Mouse (Mus musculus) adrenal gland, postnatal 36 days (tissue): ENCODE measurements around the gene Prkar1a. TPM values are rescaled to one million over a fixed set of nuclear protein-coding genes. Genes with fewer than 3 reads are reported as not detected.
"Not testable (repeated sequence)": the region's sequence is repeated elsewhere in the genome, so short reads cannot be mapped to it uniquely, and the experiment has no call there.

Experiments
- DNase-seq, 2 experiments: peaks; one replicate each; pipeline ENCODE4 v3.0.0; 2021; ENCODE audit warnings: mixed read lengths in 1 of 2
- total RNA-seq, 2 experiments: library from RNA; stranded (reverse); gene quantifications; 2 replicates each; pipeline ENCODE4 v1.2.3; 2021

Prkar1a gene
- total RNA-seq, 2 experiments from 2014 or later: 421 to 431 TPM

DNA sequence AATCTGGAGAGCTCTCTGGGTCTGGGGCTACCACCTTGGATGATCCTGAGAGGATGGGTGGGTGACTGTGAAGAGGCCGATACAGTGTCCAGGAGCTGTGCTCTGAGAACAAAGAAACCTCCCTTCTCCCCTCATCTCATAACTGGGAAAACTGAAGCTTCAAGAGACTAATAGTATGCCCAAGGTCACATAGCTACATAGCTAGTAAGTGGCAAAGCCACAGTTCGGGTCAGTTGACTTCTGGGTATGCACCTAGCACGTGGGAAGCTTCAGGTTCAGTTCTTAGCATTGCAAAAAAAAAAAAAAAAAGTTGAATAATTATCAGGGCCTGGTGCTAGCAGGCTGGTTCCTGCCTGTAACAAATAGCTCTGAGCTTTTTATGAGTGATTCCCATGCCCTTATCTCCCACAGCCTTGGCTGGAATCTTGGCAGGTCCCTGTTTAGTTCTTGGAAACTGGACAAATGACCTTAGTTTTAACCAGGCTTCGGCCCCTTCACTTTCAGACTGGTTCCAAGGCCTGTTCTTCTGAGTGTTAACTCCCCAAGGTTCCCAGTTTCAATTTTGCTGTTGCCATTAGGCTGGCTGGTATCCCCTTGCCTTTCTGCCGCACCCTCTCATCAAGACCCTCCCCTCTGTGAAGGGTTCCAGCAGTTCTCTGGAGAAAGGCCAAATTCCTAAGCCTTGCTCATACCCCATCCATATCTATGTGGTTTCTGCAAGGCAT, 7.5 kb upstream of the Prkar1a start:
- peak; percentile 72 to 79 for DNase-seq

DNA sequence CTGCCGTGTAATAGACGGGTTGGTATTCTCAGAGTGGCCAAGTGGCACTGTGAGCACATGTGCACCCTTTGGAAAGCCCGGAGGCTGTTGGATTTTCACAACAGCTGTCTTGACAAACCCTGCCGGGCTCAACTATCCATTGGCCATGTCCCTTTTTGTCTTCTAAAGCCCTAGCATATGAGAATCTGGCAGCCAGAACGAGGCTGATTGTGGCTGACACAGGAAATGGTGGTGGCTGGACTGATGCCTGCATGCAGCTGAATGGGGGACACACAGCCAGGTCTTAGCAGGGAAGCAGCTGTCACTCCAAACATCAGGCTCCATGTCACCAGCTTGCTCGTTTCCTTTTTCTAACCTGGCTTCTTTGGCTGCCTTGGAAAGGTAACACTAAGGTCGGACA, 695 bp upstream of the Prkar1a start:
- no peak for DNase-seq

DNA sequence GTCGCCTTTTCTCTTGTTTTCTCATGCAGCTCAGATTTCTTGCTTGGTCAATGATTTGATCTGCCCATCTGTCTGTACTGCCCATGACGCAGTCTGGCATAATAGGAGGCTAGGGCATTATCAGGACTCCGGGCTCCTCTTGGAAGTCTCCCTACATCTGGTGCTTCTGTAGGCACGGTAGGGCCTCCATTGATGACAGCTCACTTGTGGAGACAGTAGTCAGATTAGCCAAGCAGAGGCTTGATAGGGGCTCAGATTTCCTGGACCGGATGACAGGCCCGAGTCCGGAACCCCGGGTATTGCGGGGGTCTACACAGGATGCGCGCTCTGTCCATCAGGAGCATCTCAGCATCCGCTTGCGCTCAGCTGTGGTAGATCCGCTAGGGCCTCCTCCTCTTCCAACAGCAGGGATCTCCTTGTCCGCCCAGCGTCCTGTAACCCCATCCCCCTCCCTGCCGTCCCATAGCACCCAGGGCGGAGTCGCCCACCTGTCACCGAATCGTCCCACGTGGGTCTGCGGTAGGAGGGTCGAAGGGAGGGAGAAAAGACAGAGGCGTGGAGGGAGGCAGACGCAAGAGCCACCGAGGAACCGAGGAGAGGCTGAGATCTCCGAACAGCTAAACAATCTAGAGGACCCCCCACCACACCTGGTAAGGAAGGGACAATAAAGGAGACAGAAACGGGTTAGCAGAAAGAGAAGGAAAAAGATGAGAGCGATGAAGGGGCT, 933 bp downstream of the Prkar1a start:
- peak; percentile 79 to 87 for DNase-seq

DNA sequence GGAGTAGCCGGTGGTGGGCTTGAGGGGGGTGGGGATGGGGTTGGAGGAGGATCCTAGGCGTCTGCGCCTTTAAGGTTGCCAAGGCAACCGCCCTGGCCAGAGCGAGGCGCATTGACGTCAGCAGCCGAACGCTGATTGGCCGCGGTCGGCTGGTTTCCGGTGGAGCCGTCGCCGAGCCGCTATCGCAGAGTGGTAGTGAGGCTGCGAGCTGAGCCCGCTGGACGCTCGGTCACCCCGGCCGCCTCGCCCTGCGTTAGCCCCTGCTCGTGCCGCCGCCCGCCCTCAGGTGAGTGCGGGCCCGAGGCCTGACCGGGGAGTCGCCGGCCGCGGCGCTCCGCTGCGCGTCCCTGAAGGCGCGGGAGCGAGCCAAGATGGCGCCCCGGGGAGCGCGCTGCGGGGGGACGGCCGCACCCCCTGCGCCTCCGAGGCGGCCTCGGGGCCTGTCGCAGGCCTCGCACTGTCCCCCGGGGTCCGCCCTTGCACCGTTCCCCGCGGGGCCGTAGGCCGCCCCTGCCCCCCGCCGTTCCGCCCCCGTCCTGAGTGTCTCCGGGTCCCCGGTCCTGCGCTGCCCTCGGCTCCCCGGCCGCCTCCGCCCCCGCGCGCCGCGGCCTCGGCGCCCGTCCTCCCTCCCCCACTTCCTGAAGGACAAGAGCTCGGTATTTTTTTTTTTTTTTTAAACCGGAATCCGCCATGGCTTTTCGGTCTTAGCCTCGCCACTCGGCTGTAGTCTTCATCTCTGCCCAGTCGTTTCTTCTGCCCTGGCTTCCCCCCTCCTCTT, 1.8 kb downstream of the Prkar1a start:
- DNase-seq: peak; percentile 94 to 96

DNA sequence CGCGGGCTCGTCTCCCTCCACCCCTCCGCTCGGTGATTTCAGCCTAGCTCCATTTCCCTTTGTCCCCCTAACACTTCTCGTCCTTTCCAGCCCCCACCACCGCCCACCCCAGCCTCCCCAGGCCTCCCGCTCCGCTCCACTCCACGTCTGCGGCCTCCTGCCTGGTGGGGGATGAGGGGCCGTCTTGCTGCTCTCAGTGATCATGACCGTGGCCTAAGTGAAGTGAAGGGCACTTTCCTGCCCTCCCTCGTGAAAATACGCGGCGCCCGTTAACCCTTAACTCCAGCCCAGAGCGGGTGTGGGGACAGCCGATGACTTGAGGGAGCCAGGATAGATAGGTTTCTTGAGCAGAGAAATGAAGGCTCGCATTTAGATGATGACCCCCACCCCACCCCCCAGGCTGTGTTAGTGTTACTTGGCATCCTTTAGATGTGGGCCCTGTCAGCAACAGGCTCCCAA, 2.4 kb downstream of the Prkar1a start:
- DNase-seq: peak; percentile 38 to 42

DNA sequence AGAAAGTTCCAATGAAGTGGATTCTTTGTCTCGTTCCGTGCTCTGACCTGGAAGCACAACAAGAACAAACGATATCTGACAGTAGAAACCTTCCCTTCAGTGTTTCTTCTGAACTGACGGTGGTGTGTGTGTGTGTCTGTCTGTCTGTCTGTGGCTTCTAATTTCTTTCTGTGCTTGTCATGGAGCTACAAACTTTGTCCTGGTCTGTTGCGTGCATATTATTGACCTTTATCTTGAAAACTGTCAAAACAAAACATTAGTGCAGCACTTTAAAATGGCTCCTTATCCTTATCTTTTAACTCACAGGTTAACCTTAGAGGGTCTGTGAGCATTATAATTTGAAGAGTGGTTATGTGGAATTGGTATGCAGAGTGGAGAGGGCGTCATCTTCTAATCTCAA, 3.3 kb downstream of the Prkar1a start:
- DNase-seq: no peak

DNA sequence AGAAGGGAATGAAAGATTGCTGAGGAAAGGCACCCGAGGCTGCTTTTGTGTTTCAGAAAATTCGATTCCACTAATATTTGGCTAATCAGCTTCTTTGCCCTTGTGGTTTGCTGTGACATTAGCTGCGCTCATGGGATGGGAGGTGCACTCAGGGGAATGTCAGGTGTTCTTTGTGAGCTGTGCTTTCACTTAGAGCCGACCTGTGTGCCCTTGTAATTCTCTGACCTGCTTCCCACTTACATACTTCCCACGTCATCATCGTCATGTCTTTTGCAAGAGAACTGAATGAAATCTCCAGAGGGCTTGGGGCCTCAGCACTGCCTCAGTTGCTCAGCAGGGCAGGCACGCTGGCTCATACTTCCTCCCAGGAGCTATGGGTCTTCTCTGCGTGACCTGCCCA, 4.0 kb downstream of the Prkar1a start:
- DNase-seq: no peak

DNA sequence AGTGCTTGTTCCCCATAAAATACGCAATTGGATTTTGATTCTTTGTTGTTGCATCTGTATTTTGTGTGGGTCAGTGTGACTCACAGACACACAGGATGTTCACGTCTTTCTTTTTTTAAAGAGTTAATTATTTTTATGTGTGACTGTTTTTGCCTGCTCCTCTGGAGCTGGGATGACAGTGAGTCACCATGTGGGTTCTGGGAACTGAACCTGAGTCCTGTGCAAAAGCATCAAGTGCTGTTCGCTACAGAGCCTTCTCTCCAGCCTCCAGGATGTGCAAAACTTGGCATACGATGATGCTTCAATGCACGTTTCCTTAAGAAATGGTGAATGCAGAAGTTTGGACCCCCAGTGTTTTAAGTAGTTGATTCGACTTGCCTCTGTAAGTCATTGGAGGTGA, 5.4 kb downstream of the Prkar1a start:
- DNase-seq: no peak

DNA sequence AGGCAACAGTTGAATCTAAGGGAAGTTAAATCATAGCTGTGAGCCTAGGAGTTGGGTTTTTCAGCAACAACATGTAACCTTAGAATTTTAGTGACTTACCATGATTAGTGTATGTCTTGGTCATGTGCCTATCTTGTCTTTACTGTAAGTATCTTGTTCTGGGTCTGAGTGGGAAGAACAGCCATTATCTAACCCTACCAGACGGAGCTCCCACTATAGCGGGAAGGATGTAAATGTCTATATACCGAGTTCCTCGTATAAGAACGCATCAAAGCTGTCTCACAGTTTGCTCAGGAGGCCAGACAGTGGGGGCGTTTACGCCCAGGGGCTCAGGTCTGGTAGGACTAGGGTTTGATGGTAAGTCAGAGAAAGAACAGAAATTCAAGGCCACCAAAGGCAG, 7.0 kb downstream of the Prkar1a start:
- DNase-seq: no peak

DNA sequence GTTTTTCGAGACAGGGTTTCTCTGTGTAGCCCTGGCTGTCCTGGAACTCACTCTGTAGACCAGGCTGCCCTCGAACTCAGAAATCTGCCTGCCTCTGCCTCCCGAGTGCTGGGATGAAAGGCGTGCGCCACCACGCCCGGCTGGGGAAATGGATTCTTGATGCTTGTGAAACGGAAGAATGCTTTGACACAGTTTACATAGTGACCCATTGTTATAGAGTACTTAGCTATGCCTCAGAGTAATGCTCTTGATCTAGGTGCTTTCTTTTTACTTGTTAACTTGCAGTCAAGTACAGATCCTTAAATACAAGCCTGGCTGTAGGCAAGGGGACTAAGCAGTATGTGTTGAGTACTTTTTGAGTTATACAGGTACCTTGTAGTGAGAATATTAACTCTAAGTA, 11.3 kb downstream of the Prkar1a start:
- DNase-seq: not testable (repeated sequence)

DNA sequence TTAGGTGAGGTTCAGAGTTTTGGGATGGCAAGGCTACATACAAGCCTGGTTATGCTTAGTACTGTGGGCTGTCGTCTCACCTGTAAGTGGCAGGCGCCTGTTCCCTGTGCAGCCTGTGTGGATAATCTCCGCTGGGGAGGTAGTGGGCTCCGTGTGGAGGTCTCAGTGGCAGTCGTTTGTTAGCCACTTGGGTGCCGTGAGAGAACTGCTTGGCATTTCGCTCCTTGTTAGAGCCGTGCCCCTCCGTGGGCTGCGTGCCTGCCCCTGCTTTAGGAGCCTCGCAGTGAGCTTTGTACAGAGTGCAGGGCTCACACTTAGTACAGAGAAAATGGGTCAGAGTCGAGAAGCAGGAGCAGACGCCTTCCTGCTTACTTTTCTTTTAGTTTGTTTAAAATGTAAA, 15.1 kb downstream of the Prkar1a start:
- DNase-seq: no peak

DNA sequence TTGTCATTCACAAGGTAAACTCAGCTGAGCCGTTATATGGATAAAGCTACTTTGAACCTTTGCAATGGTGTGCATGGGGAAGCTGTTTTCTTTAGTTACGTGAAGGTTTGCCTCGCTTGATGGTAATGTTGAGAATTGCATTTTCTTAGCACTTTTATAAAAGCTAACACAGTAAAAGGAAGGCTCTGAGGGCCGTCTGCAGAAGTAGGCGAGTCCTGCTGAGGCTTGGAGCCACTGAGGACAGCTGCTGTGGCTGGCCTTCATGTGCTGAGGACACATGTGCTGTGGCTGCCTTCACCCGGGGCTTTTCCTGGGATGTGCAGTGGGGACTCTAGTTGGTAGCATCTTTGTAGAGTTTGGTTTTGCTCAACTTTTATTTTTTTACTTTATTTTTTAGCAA, 16.2 kb downstream of the Prkar1a start:
- no peak for DNase-seq

DNA sequence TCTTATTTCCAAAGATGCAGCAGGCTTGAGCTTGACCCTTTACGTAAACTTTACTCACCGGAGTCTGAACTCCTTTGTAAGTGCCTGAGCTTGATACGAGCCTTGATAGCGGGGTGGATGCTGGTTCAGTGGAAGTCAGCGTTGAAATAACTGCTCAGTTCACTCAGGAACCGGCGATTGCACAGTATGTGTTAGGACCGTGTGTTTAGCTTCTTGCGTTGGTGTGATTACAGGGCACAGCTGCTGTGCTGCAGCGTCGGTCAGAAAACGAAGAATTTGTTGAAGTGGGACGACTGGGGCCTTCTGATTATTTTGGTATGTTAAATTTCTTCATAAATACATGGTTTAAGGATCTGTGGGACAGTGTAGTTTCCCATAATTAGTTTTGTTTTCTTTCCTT, 17.2 kb downstream of the Prkar1a start:
- DNase-seq: no peak

DNA sequence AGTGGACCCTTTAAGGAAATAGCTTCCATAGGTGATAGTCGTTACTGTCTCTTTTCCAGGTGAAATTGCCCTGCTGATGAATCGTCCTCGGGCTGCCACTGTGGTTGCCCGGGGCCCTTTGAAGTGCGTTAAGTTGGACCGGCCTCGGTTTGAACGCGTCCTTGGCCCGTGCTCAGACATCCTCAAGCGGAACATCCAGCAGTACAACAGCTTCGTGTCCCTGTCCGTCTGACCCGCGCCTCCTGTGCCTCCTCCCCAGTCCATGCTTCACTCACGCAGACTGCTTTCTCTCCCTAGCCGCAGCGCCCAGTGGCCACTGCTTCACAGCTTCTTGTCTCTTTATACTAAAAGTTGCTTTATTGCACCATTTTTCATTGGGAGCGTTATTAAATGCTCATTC, 18.2 kb downstream of the Prkar1a start:
- DNase-seq: peak; percentile 65 to 81

DNA sequence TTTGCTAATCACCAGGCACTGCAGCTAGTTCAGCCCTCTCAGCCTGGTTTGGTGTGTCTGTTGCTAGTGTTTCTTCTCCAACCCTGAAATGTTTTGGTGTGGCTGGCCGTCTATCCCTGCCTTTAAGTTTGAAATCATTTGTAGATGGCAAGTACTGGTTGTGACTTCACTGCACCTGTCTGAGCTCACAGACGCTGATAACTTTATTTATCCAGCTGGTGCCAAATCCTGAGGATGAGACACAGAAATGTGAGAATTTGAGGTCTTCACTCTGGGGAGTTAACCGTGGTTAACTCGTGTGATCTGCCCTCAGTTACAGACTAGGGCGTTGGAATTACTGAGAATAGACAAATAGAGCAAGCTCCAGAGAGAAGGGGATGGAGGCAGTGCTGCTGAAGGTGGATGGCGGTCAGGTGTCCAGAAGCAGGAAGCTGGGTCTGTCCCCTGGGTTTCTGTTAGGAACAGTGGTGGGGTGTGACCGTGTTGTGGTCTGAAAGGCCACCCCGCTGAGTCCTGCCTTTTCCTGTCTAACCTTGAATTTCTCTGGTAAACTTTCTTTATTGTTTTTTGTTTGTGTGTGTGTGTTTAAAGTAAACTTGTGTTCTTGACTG, 19.0 kb downstream of the Prkar1a start:
- DNase-seq: no peak

DNA sequence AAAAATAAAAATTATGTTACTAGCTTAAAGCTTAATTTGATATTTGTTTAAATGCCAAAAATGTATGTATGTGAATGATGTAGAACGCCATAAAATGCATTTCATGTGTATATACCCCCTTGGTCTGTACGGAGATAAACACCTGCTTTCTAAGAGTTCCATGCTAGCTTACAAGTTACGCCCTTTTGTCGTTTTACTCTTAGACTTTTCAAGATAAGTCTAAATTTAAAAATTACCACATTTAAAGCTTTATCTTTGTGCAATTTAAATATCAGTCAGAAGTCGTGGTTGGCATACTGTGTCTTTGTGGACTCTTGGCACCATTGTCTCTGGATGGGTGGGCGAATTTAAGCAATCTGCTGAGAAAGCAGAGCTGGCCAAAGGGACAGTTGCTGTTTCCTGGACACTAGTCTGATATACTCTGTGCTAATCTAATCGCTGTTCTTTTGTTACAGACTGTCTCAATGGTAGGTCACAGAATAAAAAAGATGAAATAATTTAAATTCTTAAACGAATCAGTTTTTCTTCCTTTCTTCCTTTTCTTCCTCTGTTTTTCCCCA, 20.0 kb downstream of the Prkar1a start:
- no peak for DNase-seq

DNA sequence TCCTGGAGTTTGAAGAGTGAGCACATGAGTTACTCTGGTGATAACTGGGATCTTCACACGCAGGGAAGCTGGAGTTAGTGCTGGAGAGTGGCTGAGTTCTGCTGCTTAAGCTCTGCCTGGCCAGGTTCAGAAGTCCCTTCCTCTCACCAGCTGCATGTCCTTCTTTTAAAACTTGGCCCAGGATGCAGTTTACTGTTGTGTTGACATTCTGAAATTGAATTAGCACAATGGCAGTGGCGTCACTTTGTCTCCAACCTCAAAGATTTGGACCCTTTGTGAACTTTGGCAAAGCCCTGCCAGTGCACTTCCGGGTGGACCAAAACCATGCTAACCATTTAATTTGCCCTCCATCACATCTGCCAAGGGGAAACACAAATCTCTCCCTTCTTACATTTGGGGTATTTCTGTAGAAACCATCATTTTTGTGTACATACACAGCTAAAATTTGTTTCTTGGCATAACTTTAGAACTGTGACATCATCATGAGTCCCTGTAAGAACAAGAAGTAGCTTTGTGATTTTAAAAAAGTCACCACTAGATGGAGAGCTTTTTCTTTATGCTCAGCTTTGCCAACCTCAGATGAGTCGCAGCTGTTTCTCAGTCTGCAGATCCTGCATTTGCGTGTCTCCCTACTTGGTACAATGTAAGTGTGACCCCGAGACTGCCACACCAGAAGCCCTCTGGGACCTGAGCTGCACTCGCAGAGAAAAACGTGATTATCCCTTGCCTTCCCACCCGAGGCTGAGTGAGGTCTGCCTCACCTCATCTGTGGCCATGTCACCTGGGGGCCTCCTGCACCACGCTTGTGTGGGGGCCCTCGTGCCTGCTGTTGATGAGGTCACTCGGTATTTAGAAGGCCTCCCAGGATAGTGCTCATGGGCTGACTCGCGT, 21.1 kb downstream of the Prkar1a start:
- DNase-seq: no peak

DNA sequence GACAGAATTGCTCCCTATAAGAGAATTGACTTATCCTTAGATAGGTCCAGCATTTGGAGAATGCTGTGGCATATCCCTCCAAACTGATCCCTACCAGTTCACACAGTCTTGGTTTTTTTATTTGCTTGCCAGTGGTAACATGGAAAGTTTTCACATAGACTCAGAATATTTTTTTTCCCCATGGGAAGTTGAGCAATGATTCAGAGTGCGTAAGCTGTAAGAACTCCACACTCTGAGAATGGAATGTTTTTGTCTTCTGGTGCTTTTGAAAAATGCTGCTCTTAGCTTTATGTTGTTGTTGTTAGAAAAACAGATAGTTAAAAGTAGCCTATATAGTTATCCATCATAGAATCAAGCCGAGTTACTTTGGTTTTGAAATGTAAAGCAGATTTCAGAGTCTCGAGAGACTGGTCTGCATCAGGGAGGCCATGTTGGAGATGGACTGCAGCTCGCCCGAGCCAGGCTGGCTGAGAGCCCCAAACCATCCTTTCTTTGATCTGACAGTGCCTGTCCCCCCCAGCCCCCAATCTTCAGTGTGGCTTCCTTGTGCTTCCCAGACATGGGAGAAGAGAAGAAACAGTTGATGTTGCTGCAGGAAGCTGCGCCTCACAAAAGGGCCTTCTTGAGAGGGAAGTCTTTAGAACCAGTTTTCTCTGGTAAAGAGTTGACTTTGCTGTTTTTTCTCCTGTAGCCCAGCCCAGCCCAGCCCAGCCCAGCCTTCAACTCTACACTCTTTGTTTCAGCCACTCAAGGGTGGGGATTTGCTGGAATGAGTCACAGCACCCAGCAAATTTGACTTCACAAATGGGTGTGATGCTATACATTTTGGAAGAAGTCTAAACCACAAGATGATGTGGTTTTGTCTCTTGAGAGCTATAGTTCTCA, 22.2 kb downstream of the Prkar1a start:
- no peak for DNase-seq

DNA sequence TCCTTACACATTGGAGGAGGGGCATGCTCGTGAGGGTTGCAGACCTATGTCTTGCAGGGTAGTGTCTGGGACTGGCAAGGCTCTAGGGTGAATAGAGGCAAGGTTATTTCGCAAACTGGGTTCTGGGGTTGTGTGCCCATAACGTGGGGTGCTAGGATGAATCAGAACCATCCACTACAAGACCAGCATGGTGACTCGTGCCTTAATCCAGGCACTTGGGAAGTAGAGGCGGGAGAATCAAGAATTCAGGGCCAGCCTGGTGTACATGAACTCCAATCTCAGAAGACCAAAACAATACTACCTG, 22.8 kb downstream of the Prkar1a start:
- DNase-seq: no peak

DNA sequence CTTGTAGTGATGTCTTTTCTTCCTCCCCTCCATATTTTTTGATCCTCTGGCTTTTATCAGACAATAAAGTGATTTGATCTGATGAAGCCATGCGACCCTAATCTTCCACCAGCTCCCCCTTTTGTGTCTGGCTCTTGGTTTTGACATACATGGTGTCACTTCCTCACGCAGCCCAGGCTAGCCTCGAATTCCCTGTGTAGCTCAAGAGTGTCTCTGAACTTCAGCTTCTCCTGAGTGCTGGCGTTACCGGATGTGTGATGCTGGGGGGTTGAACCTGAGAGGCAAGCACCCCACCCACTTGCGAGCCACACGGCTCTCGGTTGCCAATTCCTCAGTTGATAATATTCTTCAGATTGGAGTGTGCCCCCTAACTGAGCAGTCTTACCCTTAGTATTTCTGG, 23.2 kb downstream of the Prkar1a start:
- DNase-seq: no peak
